Mouse (Mus musculus) C2C12 (cell line): ENCODE results near the gene Katnb1.

Source experiments
- CTCF ChIP-seq: IDR thresholded peaks from one replicate; pipeline ENCODE4 v1.5.1; 2011; ENCODE audit not compliant: control insufficient read depth, insufficient read depth, insufficient read length
- MAX ChIP-seq: IDR thresholded peaks from one replicate; pipeline ENCODE4 v1.6.1; 2011; ENCODE audit warnings: mild to moderate bottlenecking, control low read depth

DNA sequence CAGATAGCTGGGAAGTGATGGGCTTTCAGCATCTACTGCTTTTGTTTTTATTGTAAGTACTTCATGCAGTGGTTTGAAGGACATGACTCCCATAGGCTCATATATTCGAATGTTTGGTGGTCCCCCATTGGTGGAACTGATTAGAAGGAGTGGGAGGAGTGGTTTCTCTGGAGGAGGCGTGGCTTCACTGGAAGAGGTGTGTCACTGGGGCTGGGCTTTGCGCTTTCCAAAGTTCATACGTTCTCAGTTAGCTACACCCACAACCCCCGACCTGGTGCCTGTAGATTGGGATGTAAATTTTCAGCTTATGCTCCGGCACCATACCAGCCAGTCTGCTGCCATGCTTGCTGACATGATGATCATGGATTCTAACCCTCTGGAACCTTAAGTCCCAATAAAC is 26.5 kb upstream of the Katnb1 start:
- TF ChIP-seq MAX = no peak
- TF ChIP-seq CTCF = no peak
